Mouse (Mus musculus) kidney, embryonic 16.5 days (tissue): Measurements from ENCODE around the gene AI593442. TPM values are rescaled to one million over a fixed set of nuclear protein-coding genes. Genes with fewer than 3 reads are reported as not detected.

ENCODE experiments used
- ATAC-seq: fragments of 200-750 bp; cut with Nextera tagmentation; 2 replicates; pipeline ENCODE4 v1.8.0; 2017; ENCODE audit warnings: moderate TSS enrichment; ENCODE audit not compliant: low FRiP score, low TSS enrichment
- H3K27ac ChIP-seq: fragments of 300-500 bp; sonication (generic); 2 replicates; pipeline ENCODE4 v1.5.1; 2014; ENCODE audit warnings: low read length
- H3K27me3 ChIP-seq: fragments of 300-500 bp; sonication (generic); 2 replicates; pipeline ENCODE4 v1.6.1; 2014; ENCODE audit warnings: low read length, control low read depth, mixed read lengths; ENCODE audit not compliant: insufficient read depth
- H3K36me3 ChIP-seq: fragments of 300-500 bp; sonication (generic); 2 replicates; pipeline ENCODE4 v1.6.1; 2014; ENCODE audit warnings: low read length, control low read depth, mixed read lengths; ENCODE audit not compliant: insufficient read depth
- H3K4me1 ChIP-seq: fragments of 300-500 bp; sonication (generic); 2 replicates; pipeline ENCODE4 v1.6.1; 2014; ENCODE audit warnings: low read length, control low read depth, mixed read lengths; ENCODE audit not compliant: insufficient read depth
- H3K4me2 ChIP-seq: fragments of 300-500 bp; sonication (generic); replicated peaks from 2 replicates; pipeline ENCODE4 v1.6.1; 2014; ENCODE audit warnings: low read depth, low read length
- H3K4me3 ChIP-seq: fragments of 300-500 bp; sonication (generic); 2 replicates; pipeline ENCODE4 v1.5.1; 2014; ENCODE audit warnings: mild to moderate bottlenecking, low read length
- H3K9ac ChIP-seq: fragments of 300-500 bp; sonication (generic); replicated peaks from 2 replicates; pipeline ENCODE4 v1.6.1; 2014; ENCODE audit warnings: low read length
- H3K9me3 ChIP-seq: fragments of 300-500 bp; sonication (generic); 2 replicates; pipeline ENCODE4 v1.6.1; 2016; ENCODE audit warnings: low read length, control low read depth
- WGBS: fragments of 180-500 bp; shearing (Covaris S2); extraction: QIAGEN DNeasy Blood & Tissue Kit; methylation state at CpG from one replicate; pipeline ENCODE4 v1.1.7; 2014; 5-methylcytosine and 5-hydroxymethylcytosine counted together
- polyA plus RNA-seq: library from polyadenylated mRNA; unstranded; fragments of >200 nt; fragmentation: Nextera tagmentation; extraction: Ambion mirVana; gene quantifications from 2 replicates; pipeline ENCODE4 v1.2.1, GENCODE M21; 2015

The AI593442 gene
- polyA plus RNA-seq, 1 experiment from 2014 or later: 0.24 TPM

DNA sequence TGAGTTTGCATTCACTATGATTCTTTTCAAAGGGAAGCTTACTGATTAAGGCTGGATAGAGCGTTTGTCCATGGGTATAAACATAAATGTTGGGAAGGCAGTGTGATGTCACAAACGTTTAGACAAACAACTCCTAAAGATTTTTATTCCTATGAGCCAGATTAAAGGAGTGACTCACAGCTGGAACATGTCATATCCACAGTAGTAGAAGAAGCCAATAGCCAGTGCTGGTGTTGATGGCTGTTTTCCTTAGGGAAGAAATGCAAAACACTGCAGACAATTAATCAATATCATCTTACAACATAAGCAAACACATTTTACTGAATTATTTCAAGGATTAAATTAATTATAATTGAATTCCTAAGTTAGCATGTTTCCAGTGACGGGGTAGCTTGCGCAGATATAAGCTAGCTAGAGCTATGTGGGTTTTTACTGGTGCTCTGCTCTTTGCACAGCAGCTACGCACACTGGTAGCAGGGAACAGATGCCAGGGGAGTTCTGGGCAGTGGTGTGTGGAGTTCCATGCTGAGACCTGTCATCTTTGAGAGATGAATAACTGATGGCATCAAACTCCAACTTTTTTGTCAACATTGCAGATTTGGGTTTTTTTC, 29.1 kb downstream of the AI593442 start:
- H3K9ac ChIP-seq: no peak overlapping the region
- WGBS: 60% methylated on average over 5 of the region's 5 CpGs
- no peaks in the 10 kb centered on the region for H3K27me3 ChIP-seq
- no peak overlapping the region for H3K27ac ChIP-seq
- no peak for ATAC-seq
- no peaks in the 10 kb centered on the region for H3K36me3 ChIP-seq
- no peak overlapping the region for H3K4me3 ChIP-seq
- H3K4me2 ChIP-seq: no peak overlapping the region
- 0 out of 2 replicates have a peak, but pooled peaks cover 2% of the 10 kb centered on the region for H3K4me1 ChIP-seq
- H3K9me3 ChIP-seq: no peaks in the 10 kb centered on the region

GRCm38 (mm10) chr9:52645312-52645711, 34.3 kb downstream of the AI593442 start:
- 72% methylated on average over 2 of the region's 2 CpGs for WGBS
- no peaks in the 10 kb centered on the region for H3K9me3 ChIP-seq
- ATAC-seq: no peak

DNA sequence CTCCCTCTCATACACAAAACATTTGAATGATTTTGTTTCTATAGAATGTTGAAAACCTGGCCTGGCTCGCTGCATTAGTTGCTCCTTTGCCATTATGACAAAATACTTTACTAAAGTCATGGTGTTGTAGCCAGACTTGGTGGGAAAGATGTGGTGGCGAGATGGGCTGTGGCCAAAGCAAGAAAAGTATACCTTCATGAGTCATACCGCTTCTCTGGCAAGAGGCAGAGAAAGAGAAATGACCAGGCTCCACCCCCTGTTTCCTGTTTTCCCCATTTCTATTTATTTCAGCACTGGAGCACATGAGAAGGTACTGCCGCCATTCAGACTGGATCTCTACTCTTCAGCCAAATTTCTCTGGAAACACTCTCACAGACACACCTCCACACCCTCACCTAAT, 35.0 kb downstream of the AI593442 start:
- no peaks in the 10 kb centered on the region for H3K36me3 ChIP-seq
- H3K4me1 ChIP-seq: no peaks in the 10 kb centered on the region
- H3K9me3 ChIP-seq: no peaks in the 10 kb centered on the region
- H3K27ac ChIP-seq: no peak overlapping the region
- no peak overlapping the region for H3K9ac ChIP-seq
- H3K4me2 ChIP-seq: no peak overlapping the region
- no peak overlapping the region for H3K4me3 ChIP-seq
- 58% methylated on average over 4 of the region's 4 CpGs for WGBS
- H3K27me3 ChIP-seq: no peaks in the 10 kb centered on the region
- ATAC-seq: no peak

More at GRCm38 (mm10) chr9:52645312-52645711, 34.3 kb downstream of the AI593442 start:
- Histone ChIP-seq H3K27me3 (no peaks in the 10 kb centered on the region), H3K4me1 (0 out of 2 replicates have a peak, but pooled peaks cover 2% of the 10 kb centered on the region), H3K27ac (no peak overlapping the region), H3K4me2 (no peak overlapping the region), H3K9ac (no peak overlapping the region), H3K4me3 (no peak overlapping the region), H3K36me3 (no peaks in the 10 kb centered on the region)

- Histone ChIP-seq H3K9ac (no peak overlapping the region), H3K27me3 (no peaks in the 10 kb centered on the region), H3K36me3 (no peaks in the 10 kb centered on the region), H3K9me3 (no peaks in the 10 kb centered on the region), H3K4me2 (no peak overlapping the region), H3K4me1 (no peaks in the 10 kb centered on the region), H3K27ac (no peak overlapping the region), H3K4me3 (no peak overlapping the region)
- 83% methylated on average over 4 of the region's 4 CpGs for WGBS
- no peak for ATAC-seq
These were observed 35.4 kb downstream of the AI593442 start for GRCm38 (mm10) chr9:52644156-52644555.

DNA sequence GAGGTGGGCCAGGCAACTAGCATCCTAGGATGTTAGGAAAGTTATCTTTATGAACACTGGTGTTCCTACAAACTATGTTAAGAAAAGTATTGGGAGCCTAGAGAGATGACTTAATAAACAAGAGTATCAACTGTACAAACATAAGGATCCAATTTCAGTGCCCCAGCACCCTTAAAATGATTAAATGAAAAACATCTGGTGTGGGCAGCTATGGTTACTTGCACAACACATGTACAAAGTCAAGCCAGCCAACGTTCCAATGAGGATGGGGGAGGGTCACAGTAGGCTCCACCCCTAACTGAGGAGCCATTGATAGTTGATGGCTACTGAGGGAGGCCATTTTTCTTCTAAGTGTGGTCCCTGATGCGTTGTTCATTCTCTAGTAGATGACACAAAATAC, 43.6 kb downstream of the AI593442 start:
- no peaks in the 10 kb centered on the region for H3K9me3 ChIP-seq
- no peaks in the 10 kb centered on the region for H3K36me3 ChIP-seq
- ATAC-seq: no peak
- no peak overlapping the region for H3K27ac ChIP-seq
- H3K4me1 ChIP-seq: no peaks in the 10 kb centered on the region
- H3K4me3 ChIP-seq: no peak overlapping the region
- WGBS: 49% methylated on average over 2 of the region's 2 CpGs
- H3K27me3 ChIP-seq: no peaks in the 10 kb centered on the region
- no peak overlapping the region for H3K9ac ChIP-seq
- H3K4me2 ChIP-seq: no peak overlapping the region

DNA sequence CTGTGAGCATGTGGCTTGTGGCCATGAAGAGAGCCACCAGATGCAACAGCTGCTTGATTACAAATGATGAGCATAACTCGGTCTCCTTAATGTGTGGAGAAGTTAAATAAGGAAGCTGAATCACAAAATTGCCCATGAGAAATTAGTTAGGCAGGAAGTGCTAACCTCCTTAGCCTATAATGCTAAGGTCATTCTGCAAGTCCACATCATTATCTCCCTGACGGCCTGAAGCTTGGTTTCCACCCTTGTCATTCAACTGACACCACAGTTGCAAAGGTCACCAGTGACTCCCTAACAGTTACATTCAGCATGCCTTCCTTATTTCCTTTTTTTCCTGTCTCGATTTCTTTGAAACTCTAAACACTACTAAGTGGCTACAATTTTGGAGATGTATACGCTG, 55.7 kb downstream of the AI593442 start:
- Histone ChIP-seq H3K9ac (no peak overlapping the region), H3K27me3 (no peaks in the 10 kb centered on the region), H3K4me1 (no peaks in the 10 kb centered on the region), H3K4me3 (no peak overlapping the region), H3K27ac (no peak overlapping the region), H3K9me3 (no peaks in the 10 kb centered on the region), H3K4me2 (no peak overlapping the region), H3K36me3 (no peaks in the 10 kb centered on the region)
- ATAC-seq: no peak
- 63% methylated on average over 4 of the region's 4 CpGs for WGBS
